Mouse (Mus musculus) C2C12 (cell line): ENCODE results near the gene Daglb. TPM values are rescaled to one million over a fixed set of nuclear protein-coding genes. Genes with fewer than 3 reads are reported as not detected.

Source experiments
- H3K27me3 ChIP-seq: one replicate; pipeline ENCODE4 v1.6.1; 2011; ENCODE audit not compliant: control insufficient read depth, insufficient read depth, insufficient read length
- H3K36me3 ChIP-seq: one replicate; pipeline ENCODE4 v1.6.1; 2011; ENCODE audit not compliant: control insufficient read depth, insufficient read depth
- H3K4me3 ChIP-seq: one replicate; pipeline ENCODE4 v1.5.1; 2011; ENCODE audit warnings: mild to moderate bottlenecking, control low read depth; ENCODE audit not compliant: poor library complexity, insufficient read depth, severe bottlenecking
- H3K79me2 ChIP-seq: one replicate; pipeline ENCODE4 v1.6.1; 2011; ENCODE audit not compliant: control insufficient read depth, insufficient read depth
- H3K79me3 ChIP-seq: one replicate; pipeline ENCODE4 v1.6.1; 2011; ENCODE audit warnings: low read depth, control low read depth
- H3ac ChIP-seq: one replicate; pipeline ENCODE3; 2011; ENCODE audit warnings: low read depth; ENCODE audit not compliant: control insufficient read depth, insufficient read length
- CEBPB ChIP-seq: IDR thresholded peaks from one replicate; pipeline ENCODE4 v1.6.1; 2011; ENCODE audit warnings: low read depth, mild to moderate bottlenecking, control low read depth, moderate library complexity
- CTCF ChIP-seq: IDR thresholded peaks from one replicate; pipeline ENCODE4 v1.5.1; 2011; ENCODE audit not compliant: control insufficient read depth, insufficient read depth, insufficient read length
- FOSL1 ChIP-seq: IDR thresholded peaks from one replicate; pipeline ENCODE4 v1.8.0; 2011; ENCODE audit warnings: mild to moderate bottlenecking, low read length; ENCODE audit not compliant: poor library complexity, insufficient read depth, severe bottlenecking
- MAX ChIP-seq: IDR thresholded peaks from one replicate; pipeline ENCODE4 v1.6.1; 2011; ENCODE audit warnings: mild to moderate bottlenecking, control low read depth
- MYOD1 ChIP-seq: IDR thresholded peaks from one replicate; pipeline ENCODE4 v1.6.1; 2011; ENCODE audit warnings: low read depth; ENCODE audit not compliant: control insufficient read depth, insufficient read length
- MYOG ChIP-seq: IDR thresholded peaks from one replicate; pipeline ENCODE4 v1.6.1; 2011; ENCODE audit not compliant: control insufficient read depth, insufficient read length; ENCODE audit errors: extremely low read depth
- USF1 ChIP-seq: IDR thresholded peaks from one replicate; pipeline ENCODE4 v1.6.1; 2011; ENCODE audit warnings: low read depth, mild to moderate bottlenecking, control low read depth, moderate library complexity
- polyA plus RNA-seq: library from polyadenylated mRNA; unstranded; fragments of >200 nt; fragmentation: generic; extraction: Trizol; gene quantifications from one replicate; pipeline ENCODE4 v1.2.1, GENCODE M21; 2012; ENCODE audit warnings: missing spikeins

Gene Daglb
- polyA plus RNA-seq, 1 experiment, result 3.7 TPM

GRCm38 (mm10) chr5:143441753-143442152, 22.6 kb upstream of the Daglb start:
- TF ChIP-seq MYOD1 (no peak), CEBPB (no peak), MYOG (no peak), CTCF (no peak)
- no peak overlapping the region for H3K4me3 ChIP-seq

GRCm38 (mm10) chr5:143463671-143464070, 713 bp upstream of the Daglb start:
- H3K79me2 ChIP-seq, result no peaks in the 10 kb centered on the region
- no peaks in the 10 kb centered on the region for H3K79me3 ChIP-seq
- H3ac ChIP-seq, result no peak overlapping the region
- H3K36me3 ChIP-seq, result no peaks in the 10 kb centered on the region
- H3K27me3 ChIP-seq, result no peaks in the 10 kb centered on the region
- no peak overlapping the region for H3K4me3 ChIP-seq
- TF ChIP-seq FOSL1 (no peak), MAX (no peak), CEBPB (no peak), USF1 (no peak), CTCF (no peak), MYOG (no peak), MYOD1 (no peak)

More at GRCm38 (mm10) chr5:143441753-143442152, 22.6 kb upstream of the Daglb start:
- Histone ChIP-seq H3ac (no peak overlapping the region), H3K79me2 (no peaks in the 10 kb centered on the region), H3K36me3 (no peaks in the 10 kb centered on the region), H3K27me3 (peaks cover 8% of the 10 kb centered on the region), H3K79me3 (no peaks in the 10 kb centered on the region)

- Histone ChIP-seq H3K79me3 (no peaks in the 10 kb centered on the region), H3K4me3 (peak overlapping the region; percentile 48), H3ac (peak overlapping the region; percentile 65), H3K36me3 (no peaks in the 10 kb centered on the region), H3K79me2 (no peaks in the 10 kb centered on the region), H3K27me3 (no peaks in the 10 kb centered on the region)
- TF ChIP-seq MAX, result no peak
- no peak for TF ChIP-seq CEBPB
These were observed 354 bp downstream of the Daglb start for GRCm38 (mm10) chr5:143464757-143465118.

GRCm38 (mm10) chr5:143465156-143466085, 1.0 kb downstream of the Daglb start:
- no peaks in the 10 kb centered on the region for H3K79me2 ChIP-seq

GRCm38 (mm10) chr5:143466891-143467669, 2.7 kb downstream of the Daglb start:
- Histone ChIP-seq H3K36me3 (no peaks in the 10 kb centered on the region), H3K79me2 (no peaks in the 10 kb centered on the region), H3ac (no peak overlapping the region), H3K27me3 (no peaks in the 10 kb centered on the region), H3K79me3 (no peaks in the 10 kb centered on the region), H3K4me3 (no peak overlapping the region)
- TF ChIP-seq CTCF (no peak), MYOG (no peak), USF1 (no peak), MAX (no peak), MYOD1 (no peak), CEBPB (no peak)

More at GRCm38 (mm10) chr5:143465156-143466085, 1.0 kb downstream of the Daglb start:
- no peaks in the 10 kb centered on the region for H3K27me3 ChIP-seq
- H3K79me3 ChIP-seq, result no peaks in the 10 kb centered on the region
- H3ac ChIP-seq, result peak overlapping the region; percentile 19
- H3K36me3 ChIP-seq, result no peaks in the 10 kb centered on the region
- H3K4me3 ChIP-seq, result peak overlapping the region; percentile 48
- no peak for TF ChIP-seq MAX
- TF ChIP-seq CEBPB, result peak; percentile 28

GRCm38 (mm10) chr5:143467931-143468330, 3.5 kb downstream of the Daglb start:
- Histone ChIP-seq H3K27me3 (no peaks in the 10 kb centered on the region), H3K79me3 (no peaks in the 10 kb centered on the region), H3K79me2 (no peaks in the 10 kb centered on the region), H3K36me3 (no peaks in the 10 kb centered on the region), H3K4me3 (no peak overlapping the region), H3ac (no peak overlapping the region)
- TF ChIP-seq FOSL1, result no peak
- no peak for TF ChIP-seq CTCF
- TF ChIP-seq MYOD1, result no peak
- no peak for TF ChIP-seq MAX
- TF ChIP-seq CEBPB, result no peak
- TF ChIP-seq USF1, result no peak
- TF ChIP-seq MYOG, result no peak
